Mouse (Mus musculus) central nervous system, embryonic 11.5 days (tissue): ENCODE measurements around the gene Carhsp1. TPM values are rescaled to one million over a fixed set of nuclear protein-coding genes. Genes with fewer than 3 reads are reported as not detected.

Source experiments
- polyA plus RNA-seq: library from polyadenylated mRNA; depleted of rRNA; stranded (reverse); fragments of >200 nt; gene quantifications from 2 replicates; pipeline ENCODE4 v1.2.3, GENCODE M21; 2012; rRNA removed

Gene Carhsp1
- polyA plus RNA-seq, result 103 and 112 TPM in 2 replicates

DNA sequence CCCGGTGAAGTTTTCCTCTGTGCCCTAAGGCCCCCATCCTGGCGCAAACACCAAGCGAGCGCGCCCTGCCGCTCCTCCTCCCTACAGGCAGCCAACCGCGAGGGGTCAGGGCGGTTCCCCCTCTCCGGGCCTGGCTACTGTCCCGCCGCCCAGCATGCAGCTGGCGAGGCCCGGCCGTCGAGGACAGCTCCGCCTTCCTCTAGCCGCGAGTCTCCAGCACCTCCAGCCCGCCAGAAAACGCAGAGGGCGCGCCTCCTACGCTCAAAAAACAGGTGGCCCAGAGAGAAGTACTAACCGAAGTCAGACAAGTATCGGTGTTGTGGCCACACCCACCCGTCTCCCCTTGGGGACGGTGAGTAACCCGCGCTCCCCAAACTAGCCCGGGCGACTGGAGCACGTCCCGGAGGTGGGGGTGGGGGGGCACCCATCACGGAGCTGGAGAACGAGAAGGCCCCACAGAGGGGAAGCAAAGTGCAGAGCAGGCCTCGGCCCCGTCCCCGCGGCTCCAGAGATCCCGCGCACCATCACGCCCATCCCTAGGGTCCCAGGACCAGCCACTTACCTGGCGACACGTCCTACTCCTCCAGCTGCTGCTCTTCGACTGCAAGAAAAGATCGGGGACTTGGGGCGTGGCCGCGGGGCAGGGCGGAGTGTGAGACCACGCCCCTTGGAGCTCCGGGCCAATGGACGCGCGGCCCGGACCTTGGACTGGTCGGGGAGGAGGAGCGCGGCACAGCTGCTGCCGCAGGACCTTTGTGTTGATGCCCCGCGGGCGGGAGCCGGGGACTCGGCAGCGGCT lies at the start of gene Carhsp1:
Gene Carhsp1, minus strand, starts transcription at position 605 of the 799 bp plus-strand sequence.

DNA sequence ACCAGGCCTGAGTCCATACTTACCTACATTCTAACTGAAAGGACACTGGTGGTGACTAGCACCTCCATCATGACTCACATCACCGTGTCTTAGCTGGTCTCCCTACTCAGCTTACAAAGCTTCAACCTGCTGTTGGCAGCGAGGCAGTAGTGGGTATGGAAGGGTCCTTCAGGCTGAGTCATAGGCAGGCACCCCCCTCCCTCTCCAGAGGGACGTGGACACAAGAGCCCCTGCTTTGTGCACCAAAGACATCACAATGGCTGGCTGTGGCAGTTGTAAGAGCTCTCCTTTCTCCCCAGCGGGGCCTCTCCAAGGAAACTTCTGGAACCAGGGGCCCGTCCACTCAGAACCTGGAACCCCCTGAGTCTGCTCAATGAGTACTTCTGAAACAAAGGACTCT lies 8.5 kb upstream of the Carhsp1 start, which contains the start of gene Gm5767:
Gene Gm5767, plus strand, starts transcription at position 301 of the 400 bp plus-strand sequence.

DNA sequence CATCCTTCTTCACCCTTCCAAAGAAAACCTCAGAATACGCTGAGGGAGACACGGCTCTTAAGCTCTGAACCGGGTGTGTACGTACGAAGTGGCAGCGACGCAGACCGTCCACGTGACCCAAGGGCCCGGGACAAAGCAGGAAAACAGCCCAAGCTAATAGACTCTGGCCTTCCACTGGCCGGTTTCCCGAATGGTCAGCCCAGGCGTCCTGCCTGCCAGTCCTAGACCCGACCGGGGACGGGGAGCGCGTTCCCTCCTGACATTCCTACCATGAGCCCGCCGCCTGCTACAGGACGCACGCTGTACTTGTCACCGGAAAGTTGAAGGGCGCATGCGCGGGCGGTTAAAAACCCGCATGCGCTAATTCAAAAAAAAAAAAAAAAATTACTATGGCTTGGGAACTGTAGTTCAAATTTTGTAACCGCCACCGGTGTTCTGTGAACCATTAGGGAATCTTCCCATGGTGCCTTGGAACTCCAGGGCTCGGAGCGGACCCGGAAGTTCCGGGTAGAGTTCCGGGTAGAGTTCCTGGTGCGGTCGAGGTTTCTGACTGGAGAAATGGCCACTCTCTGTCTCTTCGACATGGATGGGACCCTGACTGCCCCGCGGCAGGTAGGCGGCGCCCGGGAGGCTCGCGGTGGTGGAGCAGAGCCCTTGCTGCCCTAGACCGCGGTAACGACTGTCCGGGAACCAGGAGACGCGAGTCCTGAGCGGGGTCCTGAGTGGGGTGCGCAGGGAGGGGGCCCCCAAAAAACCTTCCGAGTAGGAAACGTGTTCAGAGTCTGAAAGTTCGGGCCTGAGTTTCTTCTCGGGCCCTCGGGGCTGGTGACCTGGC lies 34.5 kb downstream of the Carhsp1 start, which contains the start of the genes Pmm2 and Tmem186:
Gene Pmm2, plus strand, starts transcription at position 458 of the 835 bp plus-strand sequence.
Gene Tmem186, minus strand, starts transcription at position 496 of the 835 bp plus-strand sequence.

Other genes starting within 250 kb of the Carhsp1 start
- 0.05 TPM in 1 of 2 replicates, not detected in the other for gene Tmem114, start 247.0 kb downstream of the Carhsp1 start, polyA plus RNA-seq
- gene Mettl22, start 201.4 kb downstream of the Carhsp1 start, polyA plus RNA-seq, result 38.9 and 40.7 TPM in 2 replicates
- gene Abat, start 158.7 kb downstream of the Carhsp1 start, polyA plus RNA-seq, result 13.7 and 26.3 TPM in 2 replicates
- gene Pmm2, start 34.5 kb downstream of the Carhsp1 start, polyA plus RNA-seq, result 35.8 and 53.2 TPM in 2 replicates
- 18.0 and 22.4 TPM in 2 replicates for gene Tmem186, start 34.4 kb downstream of the Carhsp1 start, polyA plus RNA-seq
- gene Gm5767, start 8.6 kb upstream of the Carhsp1 start, polyA plus RNA-seq, result not detected in 2 replicates
- 109 and 122 TPM in 2 replicates for gene Usp7, start 120.2 kb upstream of the Carhsp1 start, polyA plus RNA-seq
- 41.7 and 46.7 TPM in 2 replicates for gene 1810013L24Rik, start 157.9 kb upstream of the Carhsp1 start, polyA plus RNA-seq